Mouse (Mus musculus): ENCODE measurements around the gene Ms4a12. TPM values are rescaled to one million over a fixed set of nuclear protein-coding genes. Genes with fewer than 3 reads are reported as not detected.

The Ms4a12 gene
- total RNA-seq, 1 experiment: not detected

- H3K4me1 ChIP-seq (ENCODE audit: control insufficient read depth in 2 of 2, insufficient read depth in 2 of 2, low read length in 2 of 2, poor library complexity in 1 of 2): no peaks in the 10 kb centered on the region
- no peaks in the 10 kb centered on the region for H3K9me3 ChIP-seq (ENCODE audit: control insufficient read depth, insufficient read depth, low read depth, low read length)
- H3K4me3 ChIP-seq (ENCODE audit: insufficient read depth in 1 of 2, low read depth in 1 of 2, low read length in 2 of 2, poor library complexity in 1 of 2, severe bottlenecking in 1 of 2): no peak within 1 kb of the TSS
- no peak within 1 kb of the TSS for H3K9ac ChIP-seq (ENCODE audit: insufficient read depth, low read depth, low read length, poor library complexity, severe bottlenecking)
- DNase-seq (ENCODE audit: low read depth, low spot score): peak; percentile 27
- in situ Hi-C loops (cut with MboI; ENCODE audit: low sequenced_read_pairs in 2 of 2, unreplicated experiment in 2 of 2): no loop called here
- no peaks in the 10 kb centered on the region for H3K36me3 ChIP-seq (ENCODE audit: control insufficient read depth, insufficient read depth, low read length, poor library complexity, severe bottlenecking)
- no peak within 1 kb of the TSS for H3K27ac ChIP-seq (ENCODE audit: insufficient read depth, low read depth, low read length, poor library complexity, severe bottlenecking)
- peak; percentile 43; the same call in 1 of the 2 replicates for TF ChIP-seq ZC3H11A (IDR thresholded peaks at IDR 0.05; ENCODE audit: borderline replicate concordance, low read depth, low read length)
- no peak for TF ChIP-seq ZNF384 (IDR thresholded peaks at IDR 0.05; ENCODE audit: low read depth, low read length)
Observed at GRCm38 (mm10) chr19:11165172-11165571, 67.1 kb downstream of the Ms4a12 start, which contains the start of gene 1700025F22Rik. Gene 1700025F22Rik, minus strand, starts transcription at chr19:11165320.

Other genes starting within 250 kb of the Ms4a12 start
- 0.32 TPM in 1 of 2 replicates, not detected in the other for gene Ms4a15, start 239.2 kb downstream of the Ms4a12 start, total RNA-seq (2012; rRNA removed)
- not detected in 2 replicates for gene Ms4a18, start 214.4 kb downstream of the Ms4a12 start, total RNA-seq (2012; rRNA removed)
- gene Ms4a8a, start 151.3 kb downstream of the Ms4a12 start, total RNA-seq (2012; rRNA removed): not detected in 2 replicates
- not detected in 2 replicates for gene 1700017D01Rik, start 101.6 kb downstream of the Ms4a12 start, total RNA-seq (2012; rRNA removed)
- not detected in 2 replicates for gene 1700025F22Rik, start 67.1 kb downstream of the Ms4a12 start, total RNA-seq (2012; rRNA removed)
- not detected in 2 replicates for gene Ms4a13, start 35.7 kb downstream of the Ms4a12 start, total RNA-seq (2012; rRNA removed)
- gene Ms4a1, start 33.8 kb upstream of the Ms4a12 start, total RNA-seq (2012; rRNA removed): 0.11 and 0.62 TPM in 2 replicates
- gene Ms4a5, start 51.4 kb upstream of the Ms4a12 start, total RNA-seq (2012; rRNA removed): 0.53 TPM in 1 of 2 replicates, not detected in the other
- gene Ms4a14, start 82.0 kb upstream of the Ms4a12 start, total RNA-seq (2012; rRNA removed): 0.69 and 0.71 TPM in 2 replicates
- 0.36 and 0.42 TPM in 2 replicates for gene Ms4a7, start 103.7 kb upstream of the Ms4a12 start, total RNA-seq (2012; rRNA removed)
- not detected in 2 replicates for gene Ms4a4a, start 143.1 kb upstream of the Ms4a12 start, total RNA-seq (2012; rRNA removed)
- gene Ms4a4c, start 172.3 kb upstream of the Ms4a12 start, total RNA-seq (2012; rRNA removed): not detected in 2 replicates
- not detected in 2 replicates for gene Ms4a4b, start 211.1 kb upstream of the Ms4a12 start, total RNA-seq (2012; rRNA removed)
- not detected in 2 replicates for gene Ms4a6c, start 236.9 kb upstream of the Ms4a12 start, total RNA-seq (2012; rRNA removed)

Data from ES-E14 (cell line).